Mouse (Mus musculus) fat pad, adult 2 months (tissue): ENCODE results near the gene Wdr27.
"Not testable (repeated sequence)": the region's sequence is repeated elsewhere in the genome, so short reads cannot be mapped to it uniquely, and the experiment has no call there.

ENCODE experiments used
- DNase-seq: peaks from one replicate; pipeline ENCODE4 v3.0.0-alpha.2; 2011; ENCODE audit warnings: low read depth, low spot score; ENCODE audit errors: extremely low read depth

The Wdr27 gene

DNA sequence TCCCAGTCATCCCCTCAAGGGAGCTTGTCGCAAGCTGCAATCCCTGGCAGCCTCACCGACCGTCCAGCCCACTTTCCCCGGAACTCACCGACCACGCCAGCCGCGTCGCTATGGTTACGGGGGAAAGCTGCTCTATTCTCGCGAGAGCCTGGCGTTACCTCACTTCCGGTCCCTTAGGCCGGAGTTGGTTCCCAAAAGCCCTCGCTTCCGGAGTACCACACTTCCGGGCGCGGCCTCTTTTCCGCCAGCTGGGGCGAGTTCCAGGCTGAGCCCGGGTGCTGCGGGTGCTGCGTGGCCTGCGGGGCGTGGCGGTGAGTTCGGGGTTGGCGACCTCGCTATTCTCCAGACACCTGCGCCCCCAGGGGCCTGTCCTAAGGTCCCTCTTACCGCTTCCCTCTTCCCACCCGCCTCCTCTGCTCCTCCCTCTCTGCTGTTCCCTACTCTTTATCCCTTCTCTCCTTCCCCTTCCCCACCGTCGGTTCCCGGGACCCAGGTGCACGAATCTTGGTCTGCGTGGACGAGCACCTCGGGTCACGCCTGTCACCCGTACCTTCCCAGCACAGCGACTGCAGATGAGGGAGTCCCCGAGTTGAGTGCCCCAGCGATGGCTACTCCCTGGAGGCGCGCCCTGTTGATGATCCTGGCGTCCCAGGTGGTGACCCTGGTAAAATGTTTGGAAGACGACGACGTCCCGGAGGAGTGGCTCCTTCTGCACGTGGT is at the start of gene Wdr27, which contains the start of gene 1600012H06Rik:
Gene Wdr27 (minus strand): TSS at position 150 of the 720 bp plus-strand sequence.
Gene 1600012H06Rik (plus strand): TSS at position 176 of the 720 bp plus-strand sequence.
- no peak for DNase-seq

DNA sequence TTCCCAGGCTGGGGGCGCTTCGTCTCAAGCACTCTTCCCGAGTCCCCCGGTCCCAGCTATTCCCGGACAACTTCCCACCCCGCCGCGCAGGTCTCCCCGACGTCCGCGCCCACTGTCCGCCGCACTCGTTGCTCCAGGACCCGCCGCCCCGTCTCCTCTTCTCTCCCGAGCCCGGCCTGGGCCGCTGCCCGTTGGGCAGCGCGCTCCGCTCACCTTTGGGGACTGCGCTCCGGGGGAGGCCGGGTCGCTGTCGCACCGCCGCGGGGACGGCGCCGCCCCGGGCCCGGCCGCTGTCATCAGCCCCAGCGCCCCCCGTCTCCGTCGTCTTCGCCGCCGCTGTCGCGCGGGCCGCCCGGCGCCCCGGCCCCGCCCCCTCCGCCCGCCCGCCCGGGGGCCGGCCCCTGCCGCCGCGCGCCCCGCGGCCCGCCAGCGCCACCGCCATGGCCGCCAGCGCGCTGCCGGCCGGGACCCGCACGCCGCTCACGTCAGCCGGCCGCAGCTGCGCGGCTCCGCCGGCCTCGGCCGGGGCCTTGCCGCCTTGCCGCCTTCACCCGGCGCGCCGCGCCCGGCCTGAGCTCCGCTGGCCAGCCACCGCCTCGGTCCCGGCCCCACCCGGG is 49.7 kb upstream of the Wdr27 start:
- not testable (repeated sequence) for DNase-seq

DNA sequence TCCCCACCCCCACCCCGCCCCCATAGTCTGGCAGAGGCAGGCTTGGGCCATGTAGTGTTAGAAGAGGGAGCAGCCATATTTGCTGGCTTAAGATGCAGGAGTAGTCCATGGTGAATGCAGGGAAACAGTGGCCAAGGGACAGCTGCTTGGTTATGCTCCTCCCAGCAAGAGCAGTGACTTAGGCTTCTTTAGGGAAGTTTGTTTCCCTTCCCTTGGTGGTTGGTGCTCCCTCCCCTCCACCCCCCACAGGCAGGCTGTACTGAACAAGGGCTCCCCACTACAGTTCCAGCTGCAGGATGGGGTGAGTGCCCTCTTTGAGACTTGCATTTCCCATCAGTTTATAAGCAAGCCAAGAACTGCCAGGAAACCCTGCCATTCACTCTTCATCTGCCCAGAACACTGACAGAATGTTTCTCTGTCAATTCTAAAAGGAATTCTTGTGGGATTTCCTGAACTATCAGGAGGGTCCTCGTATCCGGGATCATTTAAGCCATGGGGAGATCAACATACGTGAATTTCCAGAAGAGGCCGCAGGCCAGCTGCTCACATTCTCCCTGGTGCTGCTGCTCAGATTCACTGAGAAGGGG is 47.3 kb upstream of the Wdr27 start:
- DNase-seq, result not testable (repeated sequence)

DNA sequence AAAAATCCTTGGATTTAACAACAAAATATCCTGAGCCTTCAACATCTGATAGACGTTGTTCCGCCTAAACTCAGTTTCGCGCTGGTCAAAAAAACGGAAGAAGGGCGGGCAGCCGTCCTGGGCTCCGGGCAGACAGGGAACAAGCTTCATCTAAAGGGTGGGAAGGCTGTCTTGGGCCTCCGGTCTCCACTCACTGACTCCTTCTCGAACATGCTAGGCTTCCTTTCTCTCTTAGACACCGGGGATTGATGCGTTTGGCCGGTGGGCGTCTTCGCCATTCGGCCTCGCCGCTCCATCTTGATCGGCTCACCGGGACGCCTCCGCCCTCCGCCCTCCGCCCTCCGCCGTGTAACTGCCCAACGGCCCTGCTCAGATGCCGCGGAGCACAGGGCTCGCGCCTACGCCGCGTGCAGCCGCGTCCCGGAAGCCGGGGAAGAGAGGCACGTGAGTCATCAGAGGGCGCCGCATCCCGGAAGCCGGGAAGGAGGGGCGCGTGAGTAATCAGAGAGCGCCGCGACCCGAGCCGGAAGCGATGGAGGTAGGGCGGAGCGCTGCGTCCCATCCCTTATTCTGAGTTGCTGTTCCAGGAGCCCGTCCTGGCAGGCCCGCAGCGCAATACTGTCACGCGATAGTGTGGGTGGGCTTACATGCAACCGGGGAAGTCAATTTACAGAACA is 35.5 kb upstream of the Wdr27 start, which contains the start of the genes 9030025P20Rik and Gm3417:
Gene 9030025P20Rik (plus strand): TSS at position 107 of the 677 bp plus-strand sequence.
Gene Gm3417 (minus strand): TSS at position 429 of the 677 bp plus-strand sequence.
- DNase-seq, result not testable (repeated sequence)

DNA sequence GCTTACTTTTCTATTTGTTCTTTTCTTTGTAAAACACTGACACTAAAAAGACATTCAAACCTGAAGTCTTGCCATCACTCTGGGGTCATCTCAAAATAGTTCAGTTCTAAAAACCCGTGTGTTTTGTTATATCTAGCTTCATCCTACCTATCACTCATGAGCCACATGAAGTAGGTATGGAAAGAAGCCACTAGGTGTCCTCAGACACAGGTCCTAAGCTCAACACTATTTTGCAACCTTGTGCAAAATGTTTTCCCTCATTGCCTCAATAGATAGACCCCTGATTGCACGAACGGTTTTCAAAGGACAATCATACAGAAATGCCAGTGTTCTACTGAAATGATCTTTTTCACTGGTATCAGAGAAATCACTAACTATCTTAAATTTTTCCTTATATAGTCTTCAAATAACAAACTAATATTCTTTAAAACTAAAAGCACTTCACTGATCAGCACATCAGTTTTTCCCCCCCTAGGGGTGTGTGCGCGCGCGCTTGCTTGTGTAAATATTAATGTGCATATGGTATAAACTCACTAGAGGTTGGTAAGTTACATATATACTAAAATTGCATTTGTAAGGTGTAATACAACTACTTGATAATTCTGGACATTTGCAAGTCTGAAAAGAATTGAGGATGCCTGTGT is 34.9 kb upstream of the Wdr27 start:
- DNase-seq, result not testable (repeated sequence)

DNA sequence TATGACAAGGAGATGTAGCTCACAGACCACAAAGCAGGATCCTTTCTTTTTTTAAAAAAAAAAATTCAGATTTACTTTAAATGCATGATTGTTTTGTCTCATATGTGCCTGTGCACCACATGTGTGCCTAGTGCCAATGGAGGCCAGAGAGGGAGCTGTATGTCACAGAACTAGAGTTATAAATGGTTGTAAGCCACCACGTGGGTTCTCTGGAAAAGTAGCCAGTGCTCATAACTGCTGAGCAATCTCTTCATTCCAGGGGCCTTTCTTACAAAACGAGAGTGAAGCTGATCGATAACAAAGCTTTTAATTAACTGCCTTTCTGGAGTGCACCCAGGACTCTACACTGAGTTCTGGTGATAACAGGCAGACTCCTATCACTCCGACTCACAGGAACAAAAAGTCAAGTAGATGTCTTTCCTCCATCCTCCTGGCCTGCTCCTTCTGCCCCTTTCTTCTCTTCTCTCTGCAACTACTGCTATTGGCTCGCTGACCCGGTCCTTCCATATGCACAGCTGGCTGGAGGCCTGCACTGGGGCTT is 25.5 kb upstream of the Wdr27 start:
- DNase-seq, result not testable (repeated sequence)

DNA sequence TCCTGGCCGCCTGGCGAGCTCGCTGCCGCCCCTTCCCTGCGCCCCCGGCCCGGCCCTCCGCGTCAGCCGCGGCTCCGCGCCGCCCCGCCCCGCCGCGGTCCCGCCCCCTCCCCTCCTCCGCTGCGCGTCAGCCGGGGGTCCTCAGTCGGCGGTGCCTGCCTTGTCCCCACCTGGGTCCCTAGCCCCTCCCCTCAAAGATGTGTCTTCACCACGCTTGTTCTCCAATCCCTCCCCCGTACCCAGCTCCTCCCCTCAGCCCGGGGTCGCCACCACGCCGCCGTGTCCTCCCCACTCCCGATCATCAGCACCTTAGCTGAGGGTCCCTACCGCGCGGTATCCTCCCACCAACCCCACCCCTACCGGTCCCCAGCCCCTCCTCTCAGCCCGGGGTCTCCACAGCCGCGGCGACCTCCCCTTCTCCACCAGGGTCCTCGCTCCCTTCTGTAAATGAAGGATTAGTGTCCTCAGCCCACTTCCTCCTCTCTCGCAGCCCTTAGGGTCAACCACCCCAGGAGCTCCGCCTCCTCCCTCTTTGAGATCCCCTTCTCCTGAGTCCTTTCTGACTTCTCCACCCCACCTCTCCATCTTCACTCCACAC is 18.7 kb upstream of the Wdr27 start:
- not testable (repeated sequence) for DNase-seq

DNA sequence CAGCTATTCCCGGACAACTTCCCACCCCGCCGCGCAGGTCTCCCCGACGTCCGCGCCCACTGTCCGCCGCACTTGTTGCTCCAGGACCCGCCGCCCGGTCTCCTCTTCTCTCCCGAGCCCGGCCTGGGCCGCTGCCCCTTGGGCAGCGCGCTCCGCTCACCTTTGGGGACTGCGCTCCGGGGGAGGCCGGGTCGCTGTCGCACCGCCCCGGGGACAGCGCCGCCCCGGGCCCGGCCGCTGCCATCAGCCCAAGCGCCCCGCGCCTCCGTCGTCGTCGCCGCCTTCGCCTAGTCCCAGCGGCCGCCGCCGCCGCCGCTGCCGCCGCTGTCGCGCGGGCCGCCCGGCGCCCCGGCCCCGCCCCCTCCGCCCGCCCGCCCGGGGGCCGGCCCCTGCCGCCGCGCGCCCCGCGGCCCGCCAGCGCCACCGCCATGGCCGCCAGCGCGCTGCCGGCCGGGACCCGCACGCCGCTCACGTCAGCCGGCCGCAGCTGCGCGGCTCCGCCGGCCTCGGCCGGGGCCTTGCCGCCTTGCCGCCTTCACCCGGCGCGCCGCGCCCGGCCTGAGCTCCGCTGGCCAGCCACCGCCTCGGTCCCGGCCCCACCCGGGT is 18.1 kb upstream of the Wdr27 start, which contains the start of gene Phf10:
Gene Phf10 (minus strand): TSS at position 323 of the 606 bp plus-strand sequence.
- not testable (repeated sequence) for DNase-seq

DNA sequence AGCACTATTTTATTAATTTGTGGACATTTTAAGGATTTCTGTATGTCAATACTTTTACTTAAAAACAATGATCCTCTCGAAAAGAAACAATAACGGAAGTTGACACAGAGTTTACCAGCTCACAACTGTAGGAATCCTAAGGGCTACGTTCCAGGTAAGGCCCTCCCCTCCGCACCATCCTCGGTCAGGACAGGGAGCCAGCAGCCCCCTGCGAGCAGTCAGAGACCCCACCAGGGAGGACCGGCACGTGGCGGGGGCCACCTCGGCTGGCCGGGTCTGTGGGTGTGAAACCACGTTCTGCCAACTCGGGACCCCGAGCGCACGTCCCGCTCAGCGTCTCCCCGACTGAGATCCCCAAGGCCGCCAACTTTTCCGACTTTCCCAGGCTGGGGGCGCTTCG is 17.6 kb upstream of the Wdr27 start:
- no peak for DNase-seq

DNA sequence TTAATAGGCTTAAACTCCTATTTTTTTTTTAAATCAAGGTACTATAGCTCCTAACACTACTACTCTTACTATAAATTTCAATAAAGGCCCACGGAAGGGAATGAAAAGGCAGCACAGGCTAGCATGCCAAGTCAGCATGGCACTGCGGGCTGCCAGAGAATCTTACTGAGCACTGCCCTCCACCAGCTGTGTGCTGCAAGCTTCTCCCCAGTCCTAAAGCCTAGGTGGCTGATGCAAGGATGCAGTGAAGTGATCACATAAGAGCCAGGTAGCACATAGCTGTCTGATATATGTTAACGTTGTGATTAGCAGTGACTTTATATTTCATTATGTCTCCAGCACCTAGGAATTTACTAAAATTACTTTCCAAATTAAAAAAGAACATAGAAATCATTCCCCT is 17.0 kb upstream of the Wdr27 start:
- no peak for DNase-seq

DNA sequence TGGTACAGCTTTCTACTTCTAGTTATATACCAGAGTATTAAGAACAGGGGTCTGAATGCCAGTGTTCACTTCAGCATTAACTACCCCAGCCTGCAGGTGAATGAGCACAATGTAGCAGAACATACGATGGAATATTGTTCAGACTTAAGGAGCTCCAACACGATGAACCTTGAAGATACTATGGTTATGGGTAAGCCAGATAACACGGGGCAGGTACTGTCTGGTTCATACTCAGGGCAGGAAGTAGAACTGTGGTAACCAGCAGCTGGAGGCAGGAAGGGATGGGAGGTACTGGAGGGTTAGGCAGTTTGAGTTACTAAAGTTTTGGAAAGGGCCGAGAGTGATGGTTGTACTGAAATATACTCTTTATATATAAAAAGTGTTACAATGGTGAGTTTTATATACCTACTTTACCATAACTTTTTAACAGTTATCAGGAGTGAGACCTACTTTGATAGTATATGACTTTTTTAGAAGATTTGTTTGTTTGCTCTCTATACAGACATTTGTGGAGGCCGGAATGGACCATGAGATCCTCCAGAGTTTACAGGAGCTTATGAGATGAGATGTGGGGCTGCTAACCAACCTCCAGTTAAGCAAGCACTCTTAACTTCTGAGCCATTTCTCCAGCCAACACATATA is 15.8 kb upstream of the Wdr27 start:
- no peak for DNase-seq

DNA sequence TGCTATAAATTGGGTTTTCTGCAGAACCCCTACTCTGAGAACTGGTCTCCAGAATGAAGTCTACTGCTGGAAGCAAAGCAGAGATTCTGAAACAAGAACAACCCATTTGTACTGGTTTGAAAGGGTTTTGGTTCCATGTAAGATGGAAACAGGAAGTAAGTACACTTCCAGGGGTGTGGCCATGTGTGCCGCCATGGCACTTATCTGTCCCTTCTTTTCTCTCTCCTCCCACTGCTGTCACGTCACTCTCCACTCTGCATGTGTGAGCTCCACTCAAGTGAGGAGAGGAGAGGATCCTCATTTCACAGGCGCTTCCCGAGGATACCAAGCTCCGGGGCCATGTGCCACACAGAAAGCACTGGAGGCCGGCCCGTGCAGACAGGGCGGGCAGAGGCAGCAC is 10.5 kb upstream of the Wdr27 start:
- no peak for DNase-seq

DNA sequence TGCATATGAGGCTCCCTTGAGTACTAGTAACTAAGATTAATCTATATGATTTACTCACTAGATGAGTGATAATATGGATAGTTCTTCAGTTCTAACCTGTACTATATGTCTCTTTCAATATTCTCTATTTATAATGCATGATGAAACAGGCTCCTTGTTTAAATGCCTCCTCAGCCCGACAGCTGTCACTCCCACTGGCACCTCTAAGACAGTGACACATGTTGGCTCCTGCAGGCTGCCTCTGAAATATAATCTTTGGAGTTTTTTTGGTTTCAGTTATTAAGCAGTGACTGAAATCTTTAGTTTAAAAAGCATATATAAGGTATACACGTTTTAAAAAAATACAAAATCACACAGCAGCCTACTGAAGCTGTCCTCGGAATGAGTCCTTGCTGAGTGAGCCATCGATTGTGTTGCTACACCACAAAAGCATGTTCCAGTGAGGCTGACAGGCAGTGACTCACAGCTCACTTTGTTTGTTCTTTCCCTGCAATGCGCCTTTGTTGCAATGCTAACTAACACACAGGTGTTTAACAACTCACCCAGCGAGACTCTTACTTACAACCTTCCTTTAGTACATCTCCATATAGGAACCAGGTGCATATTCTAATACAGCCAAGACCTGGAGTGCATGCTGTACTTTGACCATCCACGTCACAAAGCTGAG is 6.3 kb upstream of the Wdr27 start:
- DNase-seq, result no peak

DNA sequence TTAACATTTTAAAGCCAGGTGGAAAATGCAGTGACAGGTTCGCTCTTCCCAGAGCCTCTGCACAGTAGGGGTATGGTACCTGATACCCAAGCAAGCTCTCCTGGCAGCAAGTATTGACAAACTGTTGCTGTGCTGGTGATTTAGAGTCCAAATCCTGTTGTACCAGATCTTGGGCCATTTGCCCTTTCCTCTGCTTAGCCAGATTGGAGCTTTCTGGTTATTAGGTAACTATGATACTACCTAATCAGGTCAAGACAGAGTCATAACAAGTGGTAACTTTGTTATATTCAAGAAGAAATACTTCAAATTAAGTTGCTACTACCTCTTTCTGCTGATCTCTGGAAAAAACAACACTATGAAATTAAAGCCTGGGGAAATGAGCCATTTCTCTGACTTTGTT is 1.6 kb upstream of the Wdr27 start:
- no peak for DNase-seq

DNA sequence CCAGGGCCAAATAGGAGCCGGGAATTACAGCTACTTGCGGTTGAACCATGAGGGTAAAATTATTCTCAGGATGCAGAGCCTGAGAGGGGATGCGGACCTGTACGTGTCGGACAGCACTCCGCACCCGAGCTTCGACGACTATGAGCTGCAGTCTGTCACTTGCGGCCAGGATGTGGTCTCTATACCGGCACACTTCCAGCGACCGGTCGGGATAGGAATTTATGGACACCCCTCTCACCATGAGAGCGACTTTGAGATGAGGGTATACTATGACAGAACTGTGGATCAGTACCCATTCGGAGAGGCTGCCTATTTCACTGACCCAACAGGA is 736 bp upstream of the Wdr27 start:
- DNase-seq, result no peak

DNA sequence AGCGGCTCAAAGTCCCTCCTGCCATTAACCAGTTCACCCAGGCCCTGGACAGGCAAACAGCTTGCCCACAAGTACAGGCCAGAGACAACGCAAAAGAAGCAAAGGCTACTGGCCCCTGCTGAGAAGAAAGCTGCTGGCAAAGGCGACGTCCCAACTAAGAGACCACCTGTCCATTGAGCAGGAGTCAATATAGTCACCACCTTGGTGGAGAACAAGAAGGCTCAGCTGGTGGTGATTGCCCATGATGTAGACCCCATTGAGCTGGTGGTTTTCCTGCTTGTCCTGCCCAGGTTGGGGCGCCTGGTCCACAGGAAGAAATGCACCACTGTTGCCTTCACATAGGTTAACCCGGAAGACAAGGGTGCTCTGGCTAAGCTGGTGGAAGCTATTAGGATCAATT is 777 bp downstream of the Wdr27 start:
- DNase-seq, result not testable (repeated sequence)

DNA sequence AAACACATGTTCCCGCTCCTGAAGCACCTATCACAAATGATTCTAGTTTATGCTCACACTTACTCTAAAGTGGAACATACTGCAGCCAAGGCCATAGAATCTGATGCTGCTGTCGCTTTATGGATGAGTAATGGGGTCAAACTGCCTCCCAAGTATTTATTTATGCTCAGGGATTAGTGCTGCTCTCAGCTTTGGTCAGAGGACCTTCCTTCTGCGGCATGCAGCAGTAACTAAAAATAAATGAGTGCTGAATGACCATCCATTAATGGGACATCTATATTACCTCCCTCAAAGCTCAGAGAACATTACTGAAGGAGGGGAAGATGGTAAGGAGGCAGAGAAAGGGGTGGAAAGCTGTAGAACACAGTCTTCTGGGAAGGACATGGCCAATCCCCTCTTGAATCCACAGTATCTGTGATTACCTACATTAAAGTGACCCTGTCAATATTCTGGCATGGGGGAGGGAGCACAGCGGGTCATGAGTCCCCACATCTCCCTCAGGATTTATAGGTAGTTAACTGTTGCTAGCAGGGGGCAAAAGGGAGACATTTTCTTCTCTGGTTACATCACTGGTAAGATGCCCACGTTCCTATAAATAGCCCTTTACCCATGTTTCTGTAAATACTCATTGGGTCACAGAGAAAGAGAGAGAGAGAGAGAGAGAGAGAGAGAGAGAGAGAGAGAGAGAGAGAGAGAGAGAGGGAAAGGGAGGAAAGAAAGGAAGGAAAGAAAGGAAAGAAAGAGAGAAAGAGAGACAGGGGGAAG is 6.9 kb downstream of the Wdr27 start:
- no peak for DNase-seq

DNA sequence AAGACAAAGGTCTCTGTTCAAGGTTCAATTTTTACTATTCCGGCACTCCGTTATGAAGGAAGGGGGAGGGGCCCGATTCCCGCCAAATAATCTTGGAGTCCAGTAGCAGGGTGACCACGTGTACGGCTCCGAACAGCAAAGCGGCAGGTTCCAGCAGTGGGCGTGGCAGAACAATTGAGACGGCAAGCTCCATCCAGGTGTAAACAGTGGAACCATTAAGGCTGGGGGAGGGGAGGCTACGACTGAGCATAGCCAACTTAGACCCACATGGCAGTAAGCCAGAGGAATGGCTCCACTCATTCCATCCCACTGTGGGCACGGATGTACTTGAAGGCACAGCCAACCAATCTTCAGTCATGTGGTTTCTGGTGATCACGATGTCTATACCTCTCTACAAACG is 7.7 kb downstream of the Wdr27 start:
- DNase-seq, result not testable (repeated sequence)
